Mouse (Mus musculus) neutrophil, adult 5-6 weeks (primary cell): ENCODE results near the gene Foxj1. TPM values are rescaled to one million over a fixed set of nuclear protein-coding genes. Genes with fewer than 3 reads are reported as not detected.

Source experiments
- ATAC-seq: fragments of 151-379, 151-347 bp; 2 replicates; pipeline ENCODE4 v1.8.0; 2017; ENCODE audit warnings: mild to moderate bottlenecking, moderate TSS enrichment; ENCODE audit not compliant: insufficient number of reproducible peaks, poor library complexity, low FRiP score, severe bottlenecking; ENCODE audit errors: extremely low read depth
- total RNA-seq: library from RNA; stranded (forward); fragments of 200-1000 nt; gene quantifications from 2 replicates; pipeline ENCODE4 v1.2.3, GENCODE M21; 2017

Gene Foxj1
- total RNA-seq, 1 experiment from 2014 or later, result not detected

- no peak for ATAC-seq
These were observed 53.5 kb downstream of the Foxj1 start for GRCm38 (mm10) chr11:116281671-116282070.

- ATAC-seq, result no peak
These were observed 54.2 kb downstream of the Foxj1 start, which contains the start of gene Galr2 for GRCm38 (mm10) chr11:116280751-116281663. Galr2 (plus strand) TSS chr11:116280939.

Other genes with a start within 250 kb of the Foxj1 start
- 93.6 and 100 TPM in 2 replicates for gene Wbp2, start 248.4 kb downstream of the Foxj1 start, total RNA-seq
- gene Trim47, start 208.2 kb downstream of the Foxj1 start, total RNA-seq, result 0.23 and 1.5 TPM in 2 replicates
- 19.0 and 21.2 TPM in 2 replicates for gene Trim65, start 204.3 kb downstream of the Foxj1 start, total RNA-seq
- 17.7 and 17.8 TPM in 2 replicates for gene Mrpl38, start 196.5 kb downstream of the Foxj1 start, total RNA-seq
- 16.9 and 31.4 TPM in 2 replicates for gene Fbf1, start 167.2 kb downstream of the Foxj1 start, total RNA-seq
- gene Ten1, start 136.5 kb downstream of the Foxj1 start, total RNA-seq, result 14.2 and 21.4 TPM in 2 replicates
- gene Acox1, start 136.4 kb downstream of the Foxj1 start, total RNA-seq, result 27.4 and 31.7 TPM in 2 replicates
- gene Evpl, start 97.3 kb downstream of the Foxj1 start, total RNA-seq, result 0.12 TPM in 2 replicates
- 18.4 and 21.6 TPM in 2 replicates for gene Srp68, start 61.2 kb downstream of the Foxj1 start, total RNA-seq
- not detected in 2 replicates for gene Galr2, start 54.5 kb downstream of the Foxj1 start, total RNA-seq
- 30.4 and 46.9 TPM in 2 replicates for gene Exoc7, start 28.2 kb downstream of the Foxj1 start, total RNA-seq
- gene Rnf157, start 77.6 kb upstream of the Foxj1 start, total RNA-seq, result 16.0 and 17.0 TPM in 2 replicates
- gene Ubald2, start 98.7 kb upstream of the Foxj1 start, total RNA-seq, result 82.2 and 89.0 TPM in 2 replicates
- 0.25 TPM in 1 of 2 replicates, not detected in the other for gene Qrich2, start 130.8 kb upstream of the Foxj1 start, total RNA-seq
- 38.2 and 47.6 TPM in 2 replicates for gene Prpsap1, start 158.8 kb upstream of the Foxj1 start, total RNA-seq
- not detected in 2 replicates for gene Sphk1, start 195.5 kb upstream of the Foxj1 start, total RNA-seq
- 47.6 and 47.9 TPM in 2 replicates for gene Ube2o, start 246.0 kb upstream of the Foxj1 start, total RNA-seq